Mouse (Mus musculus) kidney, postnatal 4 days (tissue): ENCODE measurements around the gene Gm10282.

Experiments
- DNase-seq, 2 experiments: peaks; one replicate each; pipeline ENCODE4 v3.0.0; 2021; ENCODE audit warnings: mixed read lengths in 2 of 2

Gm10282 gene

DNA sequence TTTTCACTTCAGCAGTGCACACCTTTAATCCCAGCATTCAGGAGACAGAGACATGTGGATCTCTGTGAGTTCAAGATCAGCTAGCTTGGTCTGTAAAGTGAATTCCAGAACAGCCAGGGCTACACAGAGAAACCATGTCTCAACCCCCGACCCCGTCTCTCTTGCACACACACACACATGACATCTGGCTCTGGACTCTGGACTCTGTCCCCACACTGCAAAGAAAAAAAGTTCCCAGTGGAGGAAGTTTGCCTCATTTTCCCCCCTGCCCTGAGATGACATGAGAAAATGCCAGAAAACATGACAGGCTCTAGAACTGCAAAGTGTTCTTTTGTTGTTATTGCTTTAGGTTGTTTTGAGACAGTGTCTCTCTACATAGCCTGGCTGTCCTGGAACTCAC is 45.2 kb downstream of the Gm10282 start:
- no peak for DNase-seq

DNA sequence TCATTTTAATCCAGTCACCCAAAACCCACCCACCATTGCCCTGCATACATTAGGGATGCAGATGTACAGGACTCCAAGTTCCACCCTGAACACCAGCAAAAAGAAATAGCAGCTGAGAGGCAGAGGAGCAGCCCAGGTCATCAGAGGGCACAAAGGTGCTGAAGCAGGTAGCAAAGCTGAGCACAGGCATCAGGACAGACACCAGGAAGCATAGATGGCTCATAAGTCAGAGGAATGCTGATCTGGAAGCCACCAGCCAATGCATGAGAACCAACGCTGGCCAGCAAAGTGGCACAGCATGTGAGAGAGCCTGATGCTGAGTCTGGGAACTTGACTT is 47.2 kb downstream of the Gm10282 start:
- no peak for DNase-seq

DNA sequence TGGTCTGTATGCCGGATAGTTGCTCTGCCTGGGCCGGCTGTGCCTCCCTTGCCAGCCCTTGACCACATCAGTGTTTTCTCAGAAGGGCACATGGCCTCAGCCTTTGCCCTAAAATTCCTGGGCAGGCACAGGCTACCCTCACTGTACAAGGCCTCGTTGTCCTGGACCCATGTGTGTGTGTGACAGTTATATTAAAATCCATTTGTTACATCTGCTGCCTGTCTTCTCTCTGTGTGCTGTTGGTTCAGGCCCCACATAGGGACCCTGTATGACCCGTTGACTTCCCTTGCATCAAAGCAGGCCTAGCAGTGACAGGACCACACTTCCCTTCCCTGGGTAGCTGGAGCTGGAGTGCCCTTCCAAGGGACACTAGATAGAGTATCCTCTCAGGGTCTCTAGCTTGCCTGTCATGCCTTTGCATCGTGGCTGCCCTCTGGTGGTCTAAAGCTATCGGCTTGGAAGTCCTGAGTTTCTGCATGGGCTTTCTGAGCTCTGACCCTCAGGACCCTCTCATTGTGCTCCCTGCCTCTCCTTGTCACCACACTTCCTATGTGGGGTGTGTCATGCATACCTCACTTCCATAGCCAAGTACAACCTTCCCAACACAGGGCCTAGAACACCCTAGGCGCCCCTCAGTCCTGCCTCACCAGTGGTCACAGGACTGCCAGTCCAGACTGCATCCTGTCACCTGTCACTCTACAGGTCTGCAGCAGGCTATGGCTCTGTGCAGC is 47.7 kb downstream of the Gm10282 start:
- DNase-seq: peak; percentile 74 to 79
